Mouse (Mus musculus): ENCODE results near the gene Slc7a8.

The Slc7a8 gene

GRCm38 (mm10) chr14:54698733-54699132, 83.0 kb downstream of the Slc7a8 start, which contains the start of gene Gm29776:
TSS of gene Gm29776 (minus strand) at chr14:54698833.
- no peak for DNase-seq

- no peak for DNase-seq
Observed at GRCm38 (mm10) chr14:54696752-54697151, 85.0 kb downstream of the Slc7a8 start.

- no peak for DNase-seq
Observed at GRCm38 (mm10) chr14:54695042-54695441, 86.7 kb downstream of the Slc7a8 start.

- no peak for DNase-seq
Observed at GRCm38 (mm10) chr14:54687251-54687650, 94.5 kb downstream of the Slc7a8 start.

- DNase-seq = peak; percentile 100
Observed at GRCm38 (mm10) chr14:54686522-54687143, 95.1 kb downstream of the Slc7a8 start, which contains the start of gene Acin1. TSS of gene Acin1 (minus strand) at chr14:54686931.

GRCm38 (mm10) chr14:54686063-54686521, 95.7 kb downstream of the Slc7a8 start, which contains the start of gene 1700123O20Rik:
TSS of gene 1700123O20Rik (plus strand) at chr14:54686216.
- DNase-seq = peak; percentile 82

- DNase-seq = no peak
Observed at GRCm38 (mm10) chr14:54685471-54685870, 96.3 kb downstream of the Slc7a8 start.

- DNase-seq = no peak
Observed at GRCm38 (mm10) chr14:54682396-54682795, 99.3 kb downstream of the Slc7a8 start.

- DNase-seq = no peak
Observed at GRCm38 (mm10) chr14:54678657-54679304, 103.0 kb downstream of the Slc7a8 start.

- DNase-seq = no peak
Observed at GRCm38 (mm10) chr14:54676290-54676689, 105.5 kb downstream of the Slc7a8 start.

GRCm38 (mm10) chr14:54674317-54674716, 107.4 kb downstream of the Slc7a8 start:
- DNase-seq = no peak
